Mouse (Mus musculus) bone marrow macrophage, adult 2 months (primary cell): Measurements from ENCODE around the gene H3f3a. TPM values are rescaled to one million over a fixed set of nuclear protein-coding genes. Genes with fewer than 3 reads are reported as not detected.
"Not testable (repeated sequence)": the region's sequence is repeated elsewhere in the genome, so short reads cannot be mapped to it uniquely, and the experiment has no call there.

Source experiments
- H3K27ac ChIP-seq: 2 replicates; pipeline ENCODE4 v1.5.1; 2012; ENCODE audit warnings: low read depth, low read length; ENCODE audit not compliant: insufficient read depth
- H3K4me1 ChIP-seq: 2 replicates; pipeline ENCODE4 v1.6.1; 2012; ENCODE audit warnings: low read length; ENCODE audit not compliant: control insufficient read depth, insufficient read depth
- H3K4me3 ChIP-seq: 2 replicates; pipeline ENCODE4 v1.5.1; 2012; ENCODE audit warnings: mild to moderate bottlenecking, low read length, moderate library complexity; ENCODE audit not compliant: insufficient read depth
- CTCF ChIP-seq: IDR thresholded peaks from 2 replicates; pipeline ENCODE4 v1.5.1; 2012; ENCODE audit warnings: low read depth, mild to moderate bottlenecking, low read length, moderate library complexity
- POLR2A ChIP-seq: IDR thresholded peaks from 2 replicates; pipeline ENCODE4 v1.6.1; 2012; ENCODE audit warnings: mild to moderate bottlenecking, low read depth, low read length, borderline replicate concordance
- polyA plus RNA-seq: library from polyadenylated mRNA; stranded (reverse); fragments of >200 nt; gene quantifications from 2 replicates; pipeline ENCODE4 v1.2.4, GENCODE M21; 2012; ENCODE audit not compliant: missing spikeins, insufficient read depth, insufficient read length

H3f3a gene
- polyA plus RNA-seq, 1 experiment, result 1,000 TPM

DNA sequence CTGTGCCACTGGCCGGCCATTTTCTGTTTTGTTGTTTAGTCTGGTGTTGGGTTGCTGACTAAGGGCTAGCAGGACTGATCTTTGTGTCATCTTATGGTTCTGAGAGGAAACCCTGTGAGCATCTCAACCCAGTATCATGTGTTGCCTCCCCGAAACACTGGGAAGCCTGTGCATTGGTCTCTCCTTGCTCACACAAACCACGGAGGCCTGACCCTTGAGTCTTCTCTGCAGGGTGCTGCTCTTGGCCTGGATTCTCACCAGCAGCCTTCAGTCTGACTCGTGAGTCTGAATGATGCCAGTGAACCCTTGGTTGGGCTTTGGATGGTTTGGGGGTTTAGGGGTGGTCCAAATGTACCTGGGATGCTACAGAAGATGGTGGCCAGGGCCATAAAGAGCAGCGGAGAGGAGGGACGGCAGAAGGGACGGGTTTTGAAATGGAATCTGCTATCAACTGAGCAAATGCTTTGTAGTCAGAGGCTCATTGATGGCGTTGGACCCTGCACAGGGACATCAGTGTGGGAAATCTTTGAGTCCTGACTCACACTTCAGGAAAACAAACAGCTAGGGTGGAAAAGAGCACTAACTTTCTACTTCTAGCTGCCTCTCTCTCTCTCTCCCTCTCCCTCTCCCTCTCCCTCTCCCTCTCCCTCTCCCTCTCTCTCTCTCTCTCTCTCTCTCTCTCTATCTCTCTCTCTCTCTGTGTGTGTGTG, 25.6 kb upstream of the H3f3a start:
- Histone ChIP-seq H3K27ac (no peak overlapping the region), H3K4me1 (peaks cover 27% of the 10 kb centered on the region), H3K4me3 (no peak overlapping the region)
- TF ChIP-seq CTCF, result no peak
- TF ChIP-seq POLR2A, result no peak

DNA sequence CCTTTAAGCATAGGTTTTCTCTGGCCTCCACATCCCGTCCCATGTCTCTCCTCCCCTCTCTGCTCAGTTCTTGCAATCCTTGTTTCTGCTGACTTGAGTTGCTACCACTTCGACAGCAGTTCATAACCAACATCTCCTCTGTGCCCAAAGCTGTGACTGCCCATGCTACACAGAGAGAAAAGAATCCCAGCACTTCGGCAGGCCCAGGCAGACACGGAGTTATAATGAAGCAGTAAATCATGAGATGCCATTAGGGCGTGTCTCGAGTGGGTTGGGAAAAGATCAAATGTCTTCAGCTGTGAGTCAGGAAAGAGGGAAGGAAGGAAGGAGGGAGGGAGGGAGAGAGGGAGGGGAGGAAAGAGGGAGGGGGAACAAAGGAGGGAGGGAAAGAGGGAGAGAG, 24.3 kb upstream of the H3f3a start:
- H3K4me3 ChIP-seq, result no peak overlapping the region
- no peak overlapping the region for H3K27ac ChIP-seq
- peaks cover 29% of the 10 kb centered on the region for H3K4me1 ChIP-seq
- TF ChIP-seq POLR2A (no peak), CTCF (no peak)

DNA sequence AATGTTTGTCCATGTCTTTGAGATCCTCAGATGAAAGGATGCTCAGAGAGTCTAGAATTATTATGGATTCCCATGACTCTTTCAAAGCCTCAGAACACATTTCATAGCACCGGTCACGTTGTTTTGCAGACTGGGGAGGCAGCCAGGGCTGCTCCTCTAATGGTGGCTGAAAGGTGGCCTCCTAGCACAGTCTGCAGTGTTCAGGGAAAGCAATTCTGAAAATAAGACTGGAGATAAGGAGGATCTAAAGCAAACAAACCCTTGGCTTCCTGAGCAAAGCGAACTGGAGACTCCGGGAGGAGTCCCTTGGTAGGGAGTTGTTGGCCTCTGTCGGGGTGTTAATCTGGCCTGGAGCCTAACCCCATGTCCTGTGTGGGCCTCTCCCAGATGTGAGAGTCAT, 23.4 kb upstream of the H3f3a start:
- no peak overlapping the region for H3K4me3 ChIP-seq
- peaks cover 29% of the 10 kb centered on the region for H3K4me1 ChIP-seq
- H3K27ac ChIP-seq, result no peak overlapping the region
- no peak for TF ChIP-seq POLR2A
- TF ChIP-seq CTCF, result no peak

DNA sequence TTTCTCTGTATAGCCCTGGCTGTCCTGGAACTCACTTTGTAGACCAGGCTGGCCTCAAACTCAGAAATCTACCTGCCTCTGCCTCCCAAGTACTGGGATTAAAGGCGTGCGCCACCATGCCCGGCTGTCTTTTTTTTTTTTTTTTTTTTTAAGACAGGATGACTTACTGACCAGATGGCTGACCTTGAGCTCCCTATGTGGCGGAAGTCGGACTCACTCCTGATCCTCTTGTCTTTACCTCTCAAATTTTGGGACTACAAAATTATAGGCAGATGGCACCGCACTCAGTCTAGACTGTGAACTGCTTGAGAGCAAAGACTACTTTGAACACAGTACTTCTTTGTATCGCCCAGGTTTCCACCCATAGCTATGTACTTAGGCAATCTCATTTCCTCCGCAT, 22.7 kb upstream of the H3f3a start:
- not testable (repeated sequence) for H3K4me3 ChIP-seq
- H3K27ac ChIP-seq, result peak overlapping the region; percentile 92; the same call in 1 of the 2 replicates
- peaks cover 26% of the 10 kb centered on the region for H3K4me1 ChIP-seq

DNA sequence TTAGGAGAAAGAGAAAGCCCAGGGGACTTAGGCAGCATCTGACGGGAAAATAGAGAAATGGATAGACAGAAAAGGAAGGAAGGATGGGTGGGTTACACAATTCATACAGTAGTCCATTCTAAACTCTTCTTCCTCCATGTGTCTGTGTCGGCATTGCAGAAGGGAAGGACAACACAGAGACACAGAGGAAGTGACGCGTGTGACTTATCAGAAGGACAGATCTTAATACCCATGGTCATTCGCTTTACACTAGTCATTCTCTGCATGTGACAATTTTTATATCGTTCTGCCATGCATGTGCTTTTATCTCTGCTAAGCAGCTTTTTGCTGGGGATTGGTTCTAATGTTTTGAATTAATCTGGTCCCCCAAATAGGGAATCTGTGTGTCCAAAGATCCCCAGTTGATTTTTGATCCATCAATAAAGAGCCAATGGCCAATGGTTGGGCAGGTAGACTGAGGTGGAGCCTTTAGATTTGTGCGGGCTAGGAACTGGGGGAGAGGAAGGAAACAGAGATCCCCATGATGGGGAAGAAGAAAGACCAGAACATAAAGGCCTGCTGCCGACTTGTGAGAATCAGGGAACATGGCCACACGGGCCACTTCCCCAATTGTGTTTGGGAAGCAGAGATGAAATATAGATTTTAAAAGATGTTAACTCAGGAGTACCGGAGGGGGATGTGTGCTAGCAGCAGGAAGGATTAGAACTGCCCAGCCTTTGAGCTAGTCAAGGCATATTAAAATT, 21.7 kb upstream of the H3f3a start:
- TF ChIP-seq CTCF, result no peak
- TF ChIP-seq POLR2A, result no peak
- Histone ChIP-seq H3K4me1 (peaks cover 25% of the 10 kb centered on the region), H3K4me3 (no peak overlapping the region), H3K27ac (peak overlapping the region; percentile 92)

DNA sequence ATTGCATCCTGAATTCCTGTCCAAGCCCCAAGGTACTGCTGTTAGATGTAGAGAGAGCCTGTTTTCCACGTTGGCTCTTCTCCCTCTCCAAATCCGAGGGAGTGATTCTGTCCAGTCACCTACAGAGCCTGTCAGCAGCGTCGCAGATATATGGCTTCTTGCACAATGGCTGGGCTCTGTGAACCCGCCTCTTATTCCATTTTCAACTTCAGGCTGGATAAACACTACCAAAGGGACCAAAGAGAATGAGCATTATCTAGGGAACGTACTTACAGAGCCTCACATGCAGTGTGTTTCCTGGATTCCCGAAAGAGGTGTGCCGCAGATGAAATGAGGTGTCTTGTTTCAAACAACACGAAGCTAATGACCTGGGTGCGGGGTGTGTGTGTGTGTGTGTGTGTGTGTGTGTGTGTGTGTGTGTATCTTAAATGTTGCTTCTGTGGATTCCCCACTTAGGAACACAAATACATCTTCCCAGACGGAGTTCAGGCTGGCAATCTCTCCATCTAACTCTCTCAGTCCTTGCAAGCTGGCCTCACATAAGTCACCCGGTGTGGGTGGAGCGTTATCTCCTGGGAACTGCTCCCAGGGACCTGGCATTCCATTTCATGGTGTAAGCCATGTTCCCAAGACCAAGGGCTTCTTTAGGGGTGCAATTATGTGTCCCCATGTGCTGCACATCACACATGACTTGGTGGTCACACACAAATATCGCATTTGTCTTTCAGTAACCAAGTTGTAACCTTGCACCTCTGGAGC, 17.0 kb upstream of the H3f3a start:
- TF ChIP-seq POLR2A (no peak), CTCF (no peak)
- H3K4me3 ChIP-seq, result peak overlapping the region; percentile 22
- H3K4me1 ChIP-seq, result peaks cover 37% of the 10 kb centered on the region
- no peak overlapping the region for H3K27ac ChIP-seq

DNA sequence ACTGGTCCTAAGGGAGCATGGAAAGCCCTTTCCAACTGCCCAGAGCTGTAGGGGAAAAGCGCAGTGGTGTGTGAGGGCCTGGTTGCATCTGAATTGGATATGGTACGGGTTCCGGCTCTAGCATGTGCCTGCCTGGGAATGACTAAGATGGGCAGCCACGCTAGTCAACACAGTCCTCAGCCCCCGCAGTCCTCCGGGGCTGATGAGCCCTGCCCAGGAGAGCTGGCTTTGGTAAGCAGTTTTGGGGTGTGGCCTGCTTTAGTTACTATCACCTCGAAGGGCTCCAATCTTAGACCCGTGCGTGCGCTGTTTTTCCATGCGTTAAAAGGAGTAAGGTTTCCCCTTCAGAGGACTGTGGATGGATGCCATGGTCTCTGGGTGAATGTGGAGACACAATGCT, 16.4 kb upstream of the H3f3a start:
- peak overlapping the region; percentile 22 for H3K4me3 ChIP-seq
- peak overlapping the region; percentile 37 for H3K27ac ChIP-seq
- peaks cover 33% of the 10 kb centered on the region for H3K4me1 ChIP-seq
- no peak for TF ChIP-seq POLR2A
- TF ChIP-seq CTCF, result no peak

DNA sequence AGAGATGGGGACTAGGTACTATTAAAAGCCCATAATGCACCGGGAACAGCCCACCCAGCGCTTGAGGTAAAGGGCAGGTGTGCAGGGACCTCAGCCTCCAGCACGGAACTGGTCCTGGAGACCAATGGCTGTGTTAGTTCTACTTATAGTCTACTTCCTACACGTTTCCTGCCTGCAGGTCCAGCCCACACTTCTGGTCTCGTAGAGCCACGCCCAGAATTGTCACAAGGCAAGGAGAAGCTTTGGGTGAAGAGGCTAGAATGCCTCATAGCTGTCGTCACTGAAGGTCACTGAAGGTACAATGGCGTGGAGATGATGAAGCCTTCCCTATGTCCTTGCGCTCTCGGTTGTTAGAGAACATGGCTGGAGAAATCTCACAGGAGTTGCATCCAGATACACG, 16.0 kb upstream of the H3f3a start:
- TF ChIP-seq POLR2A, result no peak
- TF ChIP-seq CTCF, result no peak; the same call in 1 of the 2 replicates
- H3K4me1 ChIP-seq, result peaks cover 29% of the 10 kb centered on the region
- peak overlapping the region; percentile 22 for H3K4me3 ChIP-seq
- H3K27ac ChIP-seq, result peak overlapping the region; percentile 37

DNA sequence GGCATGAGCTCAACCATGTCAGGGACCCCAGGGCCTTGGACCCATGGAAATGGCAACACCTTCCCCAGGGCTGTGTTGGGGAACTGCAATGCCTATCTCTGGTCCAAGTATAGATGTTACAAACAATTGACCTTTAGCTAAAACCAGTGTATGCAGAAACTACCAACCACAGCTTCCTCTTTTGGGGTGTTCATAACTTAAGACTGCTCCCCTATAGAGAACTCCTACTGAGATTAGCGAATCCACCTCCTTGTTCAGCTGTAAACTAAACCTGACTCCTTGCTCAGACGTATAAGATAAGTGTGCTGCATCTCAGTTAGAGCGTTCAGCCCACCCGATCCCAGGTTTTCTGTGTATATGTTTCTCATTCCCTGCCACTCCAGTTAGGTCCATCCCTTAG, 12.9 kb upstream of the H3f3a start:
- peaks cover 40% of the 10 kb centered on the region for H3K4me1 ChIP-seq
- TF ChIP-seq POLR2A, result no peak
- no peak for TF ChIP-seq CTCF
- H3K4me3 ChIP-seq, result no peak overlapping the region
- H3K27ac ChIP-seq, result peak overlapping the region; percentile 63

DNA sequence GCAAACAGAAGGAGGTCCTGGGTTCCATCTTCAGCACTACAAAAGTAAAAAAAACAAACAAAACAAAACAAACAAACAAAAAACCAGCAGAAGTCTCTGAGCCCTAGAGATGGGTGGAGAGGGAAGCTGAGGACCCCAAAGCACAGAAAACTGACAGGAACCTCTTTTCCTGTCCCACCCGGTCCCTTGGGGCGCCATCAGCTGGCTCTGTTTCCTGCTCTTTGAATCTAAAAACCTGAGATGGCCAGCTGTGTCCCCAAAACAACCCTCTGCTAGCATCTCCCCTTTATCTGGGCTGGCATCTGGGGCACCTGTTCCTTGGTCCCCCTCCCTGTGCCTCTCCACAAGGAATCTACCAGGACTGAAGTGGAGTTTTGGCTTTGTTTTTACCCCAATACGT, 11.0 kb upstream of the H3f3a start:
- H3K4me3 ChIP-seq, result no peak overlapping the region
- no peak for TF ChIP-seq CTCF
- TF ChIP-seq POLR2A, result no peak
- no peak overlapping the region for H3K27ac ChIP-seq
- peaks cover 31% of the 10 kb centered on the region for H3K4me1 ChIP-seq
